Mouse (Mus musculus) liver, adult 2 months (tissue): ENCODE measurements at regions not wholly inside any gene's neighbourhood (a gene's known extent, or its start where the extent isn't known, plus 50 kb on each side); places are given as distances from the start of the nearest gene placed in this dataset.

Experiments used
- CTCF ChIP-seq: fragments of 200-500 bp; IDR thresholded peaks from 2 replicates; pipeline ENCODE4 v1.5.1; 2011; ENCODE audit warnings: low read depth, low read length, control low read depth
- POLR2A ChIP-seq: fragments of 200-500 bp; IDR thresholded peaks from 2 replicates; pipeline ENCODE4 v1.6.1; 2011; ENCODE audit warnings: low read length, control low read depth; ENCODE audit not compliant: insufficient read depth; ENCODE audit errors: extremely low read depth

DNA sequence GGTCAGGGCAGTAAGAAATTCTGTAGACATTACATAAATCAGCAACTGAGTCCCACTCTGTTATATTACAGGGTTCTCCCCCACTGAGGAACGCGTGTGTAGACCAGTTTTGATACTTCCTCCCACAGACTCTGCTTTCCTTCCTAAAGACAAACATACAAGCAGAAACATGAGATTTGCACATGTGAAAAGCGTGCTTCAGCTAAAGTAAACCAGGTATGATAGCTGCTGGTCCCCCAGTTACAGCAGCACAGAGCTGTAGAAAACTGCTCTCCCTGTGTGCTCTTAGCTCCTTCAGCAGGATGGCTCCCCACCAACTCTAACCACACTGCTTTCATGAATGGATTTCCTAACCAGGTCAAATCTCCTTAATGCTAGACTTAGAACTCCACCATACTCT lies 175.0 kb downstream of the Spry2 start:
- TF ChIP-seq CTCF (no peak), POLR2A (no peak)
